Mouse (Mus musculus): ENCODE measurements around the gene Zfp503.

Zfp503 gene

GRCm38 (mm10) chr14:21989291-21989913, at the start of gene Zfp503:
Gene Zfp503, minus strand, starts transcription at chr14:21989601.
- DNase-seq (ENCODE audit: low read depth, low spot score): no peak

DNA sequence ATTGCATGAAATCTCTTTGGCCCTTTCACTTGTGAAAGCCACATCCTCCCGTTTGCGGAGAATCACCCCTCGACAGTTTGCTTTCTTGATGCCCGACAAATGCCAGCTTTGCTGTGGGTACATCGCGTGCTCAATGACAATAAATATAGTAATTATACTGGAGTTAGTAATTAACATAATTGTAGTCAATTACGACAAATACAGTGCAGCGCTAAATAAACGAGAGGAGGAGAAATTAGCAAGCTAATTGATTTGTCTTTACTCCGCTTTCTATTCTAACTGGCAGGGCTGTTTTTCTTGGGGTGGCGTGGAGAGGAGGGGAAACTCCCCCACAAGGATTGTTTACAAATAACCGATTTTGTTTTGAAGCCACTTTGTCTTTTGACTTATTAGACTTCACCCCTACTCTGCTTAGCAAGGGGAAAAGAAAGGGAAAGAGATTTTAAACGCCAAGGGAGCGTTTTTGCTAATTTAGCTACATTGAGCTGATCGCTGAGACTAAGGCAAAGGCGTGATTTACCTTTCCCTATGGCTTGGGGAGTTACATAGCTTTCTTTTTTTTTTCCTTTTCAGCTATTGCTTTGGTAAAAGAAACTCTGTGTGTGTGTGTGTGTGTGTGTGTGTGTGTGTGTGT, 48.2 kb upstream of the Zfp503 start:
- DNase-seq (ENCODE audit: low read depth, low spot score): no peak

GRCm38 (mm10) chr14:22036802-22037497, 47.5 kb upstream of the Zfp503 start:
- no peak for DNase-seq (ENCODE audit: low read depth, low spot score)

GRCm38 (mm10) chr14:22036338-22036737, 46.9 kb upstream of the Zfp503 start:
- DNase-seq (ENCODE audit: low read depth, low spot score): no peak

- DNase-seq (ENCODE audit: low read depth, low spot score): no peak
Observed at GRCm38 (mm10) chr14:22035900-22036299, 46.5 kb upstream of the Zfp503 start.

GRCm38 (mm10) chr14:22023533-22023932, 34.1 kb upstream of the Zfp503 start:
- no peak for DNase-seq (ENCODE audit: low read depth, low spot score)

DNA sequence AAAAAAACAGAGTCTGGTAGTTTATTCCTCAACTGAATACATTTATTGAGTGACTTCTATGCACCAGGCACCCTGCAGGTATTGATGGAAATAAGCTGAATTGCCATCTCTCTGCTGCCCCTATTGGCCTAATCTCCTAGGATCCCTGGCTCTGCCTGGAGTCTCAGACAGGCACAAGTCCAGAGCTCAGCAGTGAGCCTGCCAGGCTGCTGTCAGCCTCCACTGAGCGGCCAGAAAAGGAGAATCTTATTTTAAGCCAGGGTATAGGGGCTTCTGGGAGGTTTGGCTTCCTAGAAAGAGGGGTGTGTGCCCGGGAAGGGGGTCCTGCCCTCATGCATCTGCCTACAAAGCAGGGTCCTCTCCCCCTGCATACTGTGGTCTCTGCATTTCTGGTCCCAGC, 31.5 kb upstream of the Zfp503 start:
- no peak for DNase-seq (ENCODE audit: low read depth, low spot score)

- DNase-seq (ENCODE audit: low read depth, low spot score): no peak
Observed at GRCm38 (mm10) chr14:22019949-22020845, 30.8 kb upstream of the Zfp503 start.

- no peak for DNase-seq (ENCODE audit: low read depth, low spot score)
Observed at GRCm38 (mm10) chr14:22019252-22019948, 30.0 kb upstream of the Zfp503 start, which contains the start of gene Lrmda. Gene Lrmda, plus strand, starts transcription at chr14:22019712.

DNA sequence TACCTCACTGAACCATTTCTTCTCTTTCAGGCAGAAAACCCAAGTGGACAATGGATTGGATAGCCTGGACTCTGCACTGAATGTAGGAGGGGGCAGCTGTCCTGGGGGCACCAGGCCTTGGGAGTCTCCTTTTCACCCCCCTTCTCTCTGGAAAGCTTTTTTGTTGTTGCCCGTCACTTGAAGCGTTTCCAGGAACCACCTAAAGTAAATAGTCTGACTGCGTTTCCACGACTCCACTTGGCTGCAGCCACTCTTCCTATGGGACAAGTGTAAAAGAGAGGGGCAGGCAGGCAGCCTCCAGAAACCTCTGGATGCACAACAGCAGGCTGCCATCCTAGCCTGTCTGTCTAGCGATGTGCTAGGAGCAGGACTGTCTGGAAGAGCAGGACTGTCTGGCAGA, 27.6 kb upstream of the Zfp503 start:
- no peak for DNase-seq (ENCODE audit: low read depth, low spot score)

GRCm38 (mm10) chr14:22014781-22015180, 25.4 kb upstream of the Zfp503 start:
- no peak for DNase-seq (ENCODE audit: low read depth, low spot score)

DNA sequence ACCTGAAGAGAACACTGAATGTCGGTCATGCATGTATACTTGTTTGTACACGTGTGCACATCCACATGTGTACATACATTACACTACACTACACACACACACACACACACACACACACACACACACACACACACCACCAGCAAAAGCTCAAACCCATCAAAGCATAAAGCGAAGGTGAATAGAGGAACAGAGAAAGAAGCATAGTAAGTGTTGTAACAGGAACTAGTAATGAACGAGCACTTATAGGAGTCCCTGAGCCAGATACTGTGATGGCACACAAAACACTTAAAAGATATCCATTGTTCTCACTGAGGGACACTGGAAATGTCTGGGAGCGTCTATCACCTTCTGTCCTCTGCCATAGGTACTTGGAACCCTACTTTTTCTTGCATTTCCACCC, 24.9 kb upstream of the Zfp503 start:
- no peak for DNase-seq (ENCODE audit: low read depth, low spot score)

- no peak for DNase-seq (ENCODE audit: low read depth, low spot score)
Observed at GRCm38 (mm10) chr14:22007006-22007405, 17.6 kb upstream of the Zfp503 start.

DNA sequence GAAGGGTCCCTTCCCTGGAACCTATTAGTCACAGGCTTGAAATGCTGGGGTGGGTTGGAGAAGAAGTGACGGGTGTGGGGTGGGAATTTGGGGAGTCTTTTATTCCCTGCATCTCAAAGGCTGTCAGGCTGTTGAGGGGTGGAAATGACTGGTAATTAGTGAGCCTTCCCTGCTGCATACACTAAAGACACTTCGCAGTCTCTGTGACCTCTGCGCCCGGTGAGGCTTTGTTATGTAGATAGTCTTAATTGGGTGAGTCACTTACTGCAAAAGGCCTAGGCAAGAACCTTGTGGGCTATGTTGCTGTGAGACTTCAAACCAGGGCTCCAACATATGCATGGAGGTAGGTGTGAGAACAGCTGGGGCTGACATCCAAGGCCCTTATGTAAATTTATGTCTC, 15.5 kb upstream of the Zfp503 start:
- no peak for DNase-seq (ENCODE audit: low read depth, low spot score)

- DNase-seq (ENCODE audit: low read depth, low spot score): no peak
Observed at GRCm38 (mm10) chr14:22003631-22004030, 14.2 kb upstream of the Zfp503 start.

DNA sequence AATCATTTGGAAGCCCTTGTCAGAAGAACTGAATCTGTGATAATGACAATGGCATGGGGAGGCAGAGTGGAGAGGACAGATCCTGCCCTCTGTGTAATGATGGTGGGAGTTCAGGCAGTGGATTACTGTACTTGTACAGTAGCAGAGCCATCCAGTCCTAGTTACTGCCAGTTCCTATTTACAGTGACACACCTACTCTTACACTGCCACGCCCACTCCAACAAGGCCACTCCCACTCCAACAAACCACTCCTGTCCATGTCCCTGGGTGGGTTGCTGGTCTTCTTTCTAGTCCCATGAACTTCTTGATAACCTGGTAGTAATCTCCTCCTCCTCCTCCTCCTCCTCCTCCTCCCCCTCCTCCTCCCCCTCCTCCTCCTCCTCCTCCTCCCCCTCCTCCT, 13.8 kb upstream of the Zfp503 start:
- no peak for DNase-seq (ENCODE audit: low read depth, low spot score)

- DNase-seq (ENCODE audit: low read depth, low spot score): no peak
Observed at GRCm38 (mm10) chr14:21999588-21999987, 10.2 kb upstream of the Zfp503 start.

- DNase-seq (ENCODE audit: low read depth, low spot score): no peak
Observed at GRCm38 (mm10) chr14:21995031-21995754, 5.8 kb upstream of the Zfp503 start.

DNA sequence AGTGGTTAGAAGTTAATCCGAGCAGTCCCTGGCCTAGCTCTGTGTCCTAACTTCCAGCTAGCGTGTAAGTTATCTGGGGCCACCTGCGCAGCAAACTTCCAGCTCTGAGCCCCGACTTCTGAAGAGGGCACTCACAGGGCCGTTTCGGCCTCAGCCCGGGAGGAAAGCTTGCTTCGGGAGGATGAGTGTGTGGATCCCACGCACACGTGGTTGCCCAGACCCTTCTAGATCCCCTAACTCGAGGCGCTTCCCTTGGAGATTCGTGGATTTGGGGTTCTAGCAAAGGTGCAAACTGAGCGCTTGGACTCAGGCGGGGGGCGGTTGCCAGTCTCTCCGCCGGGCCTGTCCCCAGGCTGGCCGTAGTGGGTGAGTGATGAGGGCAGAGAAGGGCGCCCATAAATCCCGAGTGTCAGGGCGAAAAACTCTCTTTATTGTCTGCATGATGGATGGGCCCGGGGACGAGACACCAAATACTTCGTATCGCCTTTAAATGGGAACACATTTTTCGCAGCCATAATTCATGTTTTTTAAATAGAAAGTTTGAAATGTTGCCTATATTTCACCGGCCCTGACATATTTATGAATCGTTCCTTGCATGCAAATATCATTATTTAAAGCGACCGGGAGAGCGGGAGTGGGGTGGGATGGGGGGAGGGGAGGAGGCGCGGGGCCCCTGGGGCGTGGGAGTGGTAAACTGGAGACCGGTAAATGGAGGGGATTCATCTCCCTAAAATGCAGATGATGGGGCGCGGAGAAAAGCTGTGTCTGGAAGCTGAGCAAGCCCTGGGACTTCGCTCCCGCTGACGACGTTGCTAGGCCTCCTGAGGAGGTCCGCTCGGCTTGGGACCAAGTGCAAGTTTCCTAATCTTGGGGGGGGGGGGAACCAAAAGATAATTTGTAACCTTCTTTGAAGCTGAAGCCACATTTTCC, 4.9 kb upstream of the Zfp503 start:
- DNase-seq (ENCODE audit: low read depth, low spot score): no peak
